Mouse (Mus musculus) hindbrain, embryonic 15.5 days (tissue): ENCODE measurements around the gene Fam76a. TPM values are rescaled to one million over a fixed set of nuclear protein-coding genes. Genes with fewer than 3 reads are reported as not detected.
A peak's percentile ranks its signal among the peaks of the same experiment; 100 is the strongest.

Experiments used
- ATAC-seq: fragments of 200-750 bp; cut with Nextera tagmentation; 2 replicates; pipeline ENCODE4 v1.8.0; 2017; ENCODE audit warnings: low read depth, moderate number of reproducible peaks, moderate TSS enrichment; ENCODE audit not compliant: low FRiP score
- H3K27ac ChIP-seq: fragments of 300-500 bp; sonication (generic); replicated peaks from 2 replicates; pipeline ENCODE4 v1.5.1; 2015; ENCODE audit warnings: mild to moderate bottlenecking, inconsistent platforms
- H3K27me3 ChIP-seq: fragments of 300-500 bp; sonication (generic); 2 replicates; pipeline ENCODE4 v1.6.1; 2015; ENCODE audit warnings: control low read depth, inconsistent platforms
- H3K36me3 ChIP-seq: fragments of 300-500 bp; sonication (generic); 2 replicates; pipeline ENCODE4 v1.6.1; 2015; ENCODE audit warnings: control low read depth, inconsistent platforms
- H3K4me1 ChIP-seq: fragments of 300-500 bp; sonication (generic); replicated peaks from 2 replicates; pipeline ENCODE4 v1.6.1; 2015; ENCODE audit warnings: control low read depth, inconsistent platforms
- H3K4me2 ChIP-seq: fragments of 300-500 bp; sonication (generic); 2 replicates; pipeline ENCODE4 v1.6.1; 2015; ENCODE audit warnings: moderate library complexity, mild to moderate bottlenecking, inconsistent platforms
- H3K4me3 ChIP-seq: fragments of 300-500 bp; sonication (generic); 2 replicates; pipeline ENCODE4 v1.5.1; 2015; ENCODE audit warnings: mild to moderate bottlenecking, inconsistent platforms
- H3K9ac ChIP-seq: fragments of 300-500 bp; sonication (generic); 2 replicates; pipeline ENCODE4 v1.6.1; 2015; ENCODE audit warnings: inconsistent platforms
- H3K9me3 ChIP-seq: fragments of 300-500 bp; sonication (generic); 2 replicates; pipeline ENCODE4 v1.6.1; 2016; ENCODE audit warnings: control low read depth, inconsistent platforms
- WGBS: fragments of 180-500 bp; shearing (Covaris S2); methylation state at CpG from one replicate; pipeline ENCODE4 v1.1.7; 2015; 5-methylcytosine and 5-hydroxymethylcytosine counted together
- polyA plus RNA-seq: library from polyadenylated mRNA; unstranded; fragments of >200 nt; fragmentation: Nextera tagmentation; extraction: Ambion mirVana; gene quantifications from 2 replicates; pipeline ENCODE4 v1.2.1, GENCODE M21; 2015

Fam76a gene
- 35.7 and 38.3 TPM in 2 replicates for polyA plus RNA-seq

DNA sequence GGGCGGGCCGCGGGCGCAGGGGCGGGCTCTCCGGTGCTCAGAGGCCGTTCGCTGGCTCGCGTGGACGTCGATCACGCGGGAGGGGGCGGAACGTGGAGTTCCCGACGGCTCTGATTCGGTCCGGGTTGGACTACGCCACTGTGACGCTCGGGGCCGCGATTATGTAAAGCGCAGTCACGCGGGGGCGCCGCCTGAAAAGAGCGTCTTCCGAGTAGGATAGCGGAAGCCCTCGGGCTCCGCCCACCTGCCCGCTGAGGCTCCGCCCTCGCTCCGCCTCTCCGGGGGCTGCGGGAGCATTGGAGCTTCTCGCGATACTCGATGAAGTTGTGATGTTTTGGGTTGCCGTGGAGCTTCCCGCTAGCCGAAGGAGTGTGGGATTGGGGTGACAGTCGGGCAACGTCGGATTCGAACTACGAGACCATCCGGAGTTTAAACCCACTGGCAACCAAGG, at the start of gene Fam76a:
Gene Fam76a, minus strand, starts transcription at position 1 of the 451 bp plus-strand sequence.
- Histone ChIP-seq H3K27ac (peak within 1 kb of the TSS; percentile 93), H3K4me2 (peak within 1 kb of the TSS; percentile 71), H3K9ac (peak within 1 kb of the TSS; percentile 91), H3K36me3 (peaks cover 9% of the 10 kb centered on the region), H3K9me3 (no peaks in the 10 kb centered on the region), H3K27me3 (no peaks in the 10 kb centered on the region), H3K4me3 (peak within 1 kb of the TSS; percentile 99), H3K4me1 (peaks cover 21% of the 10 kb centered on the region)
- peak; percentile 99 for ATAC-seq
- WGBS: under 1% methylated on average over 50 of the region's 53 CpGs

DNA sequence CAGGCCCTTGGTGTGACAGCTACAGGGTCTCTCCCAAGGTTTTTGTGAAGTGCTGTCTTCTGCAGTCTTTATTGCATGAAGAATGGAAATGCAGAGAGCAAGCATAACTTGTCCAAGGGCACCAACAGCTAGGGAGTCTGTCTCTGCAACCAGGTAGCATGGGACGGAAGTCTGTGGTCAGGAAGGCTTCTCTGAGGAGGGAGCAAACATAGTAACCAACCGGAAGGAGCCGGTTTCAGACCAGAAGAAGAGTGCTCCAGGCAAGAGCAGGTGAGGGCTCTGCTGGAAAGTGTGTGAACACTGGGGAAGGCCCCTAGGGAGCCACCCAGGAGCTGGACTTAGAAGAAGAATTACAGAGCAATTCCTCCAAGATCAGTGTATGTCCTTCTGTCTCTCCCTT, 49.7 kb upstream of the Fam76a start:
- no peaks in the 10 kb centered on the region for H3K36me3 ChIP-seq
- ATAC-seq: no peak
- no peaks in the 10 kb centered on the region for H3K9me3 ChIP-seq
- H3K9ac ChIP-seq: no peak overlapping the region
- peaks cover 23% of the 10 kb centered on the region for H3K27me3 ChIP-seq
- H3K4me1 ChIP-seq: peaks cover 25% of the 10 kb centered on the region
- no peak overlapping the region for H3K4me2 ChIP-seq
- no peak overlapping the region for H3K4me3 ChIP-seq
- 70% methylated on average over 3 of the region's 3 CpGs for WGBS
- H3K27ac ChIP-seq: no peak overlapping the region

- Histone ChIP-seq H3K4me3 (no peak overlapping the region), H3K4me2 (no peak overlapping the region), H3K27ac (no peak overlapping the region), H3K9me3 (no peaks in the 10 kb centered on the region), H3K27me3 (peaks cover 23% of the 10 kb centered on the region), H3K4me1 (peaks cover 25% of the 10 kb centered on the region), H3K36me3 (no peaks in the 10 kb centered on the region), H3K9ac (no peak overlapping the region)
- 69% methylated on average over 6 of the region's 6 CpGs for whole genome bisulfite sequencing
- ATAC-seq: no peak
These were observed 49.2 kb upstream of the Fam76a start for GRCm38 (mm10) chr4:132971601-132972000.

DNA sequence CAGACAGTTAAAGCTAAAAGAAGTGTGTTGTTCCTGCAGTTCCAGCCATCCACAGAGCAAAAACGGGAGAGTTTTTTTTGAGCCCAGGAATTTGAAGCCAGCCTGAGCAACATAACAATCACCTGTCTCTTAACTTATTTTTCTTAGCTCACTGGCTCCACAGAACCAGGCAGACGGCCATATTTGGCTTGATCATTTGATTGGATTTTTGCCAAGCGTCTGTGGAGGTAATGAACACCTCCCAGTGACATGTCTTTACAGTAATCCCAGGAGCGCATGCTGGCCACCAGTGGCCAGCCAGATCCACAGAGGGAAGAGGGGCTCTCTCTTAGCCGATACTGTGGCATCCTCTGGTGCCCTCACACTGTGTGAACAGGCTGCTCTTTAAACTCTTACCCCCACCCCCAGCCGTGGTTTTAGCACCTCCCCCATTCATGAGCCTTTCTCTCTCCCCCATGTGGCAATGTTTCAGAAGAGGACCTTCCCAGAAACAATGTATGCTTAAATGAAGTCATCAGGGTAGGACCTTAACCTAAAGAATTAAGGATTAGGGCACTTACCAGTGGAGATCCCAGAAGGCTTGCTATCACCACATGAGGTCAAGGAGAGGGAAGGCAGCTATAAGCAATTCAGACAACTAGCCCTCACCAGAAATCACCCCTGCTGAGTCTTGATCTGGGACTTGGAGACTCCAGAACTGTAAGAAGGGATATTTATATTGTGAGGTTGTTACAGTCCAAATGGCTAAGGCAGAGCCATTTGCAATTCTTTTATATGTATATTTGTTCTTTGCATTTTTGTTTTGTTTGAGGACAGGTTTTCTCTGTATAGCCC, 46.0 kb upstream of the Fam76a start:
- no peak overlapping the region for H3K27ac ChIP-seq
- no peak overlapping the region for H3K4me3 ChIP-seq
- no peak overlapping the region for H3K9ac ChIP-seq
- ATAC-seq: no peak
- no peaks in the 10 kb centered on the region for H3K9me3 ChIP-seq
- H3K36me3 ChIP-seq: no peaks in the 10 kb centered on the region
- WGBS: 42% methylated on average over 6 of the region's 6 CpGs
- H3K4me2 ChIP-seq: no peak overlapping the region
- peaks cover 6% of the 10 kb centered on the region; the same call in 1 of the 2 replicates for H3K4me1 ChIP-seq
- peaks cover 4% of the 10 kb centered on the region; the same call in 1 of the 2 replicates for H3K27me3 ChIP-seq

- Histone ChIP-seq H3K36me3 (no peaks in the 10 kb centered on the region), H3K27me3 (no peaks in the 10 kb centered on the region), H3K9ac (no peak overlapping the region), H3K4me3 (no peak overlapping the region), H3K4me1 (peaks cover 25% of the 10 kb centered on the region), H3K27ac (no peak overlapping the region; the same call in 1 of the 2 replicates), H3K9me3 (no peaks in the 10 kb centered on the region), H3K4me2 (no peak overlapping the region)
- ATAC-seq: no peak
- WGBS: 10% methylated on average over 5 of the region's 5 CpGs
These were observed 42.1 kb upstream of the Fam76a start for GRCm38 (mm10) chr4:132964473-132964872.

- 37% methylated on average over 3 of the region's 3 CpGs for WGBS
- H3K27me3 ChIP-seq: no peaks in the 10 kb centered on the region
- H3K9ac ChIP-seq: no peak overlapping the region
- no peak overlapping the region for H3K27ac ChIP-seq
- no peak overlapping the region for H3K4me3 ChIP-seq
- no peak overlapping the region for H3K4me2 ChIP-seq
- H3K9me3 ChIP-seq: no peaks in the 10 kb centered on the region
- no peak for ATAC-seq
- no peaks in the 10 kb centered on the region for H3K36me3 ChIP-seq
- H3K4me1 ChIP-seq: peaks cover 29% of the 10 kb centered on the region
These were observed 41.7 kb upstream of the Fam76a start for GRCm38 (mm10) chr4:132964064-132964463.

DNA sequence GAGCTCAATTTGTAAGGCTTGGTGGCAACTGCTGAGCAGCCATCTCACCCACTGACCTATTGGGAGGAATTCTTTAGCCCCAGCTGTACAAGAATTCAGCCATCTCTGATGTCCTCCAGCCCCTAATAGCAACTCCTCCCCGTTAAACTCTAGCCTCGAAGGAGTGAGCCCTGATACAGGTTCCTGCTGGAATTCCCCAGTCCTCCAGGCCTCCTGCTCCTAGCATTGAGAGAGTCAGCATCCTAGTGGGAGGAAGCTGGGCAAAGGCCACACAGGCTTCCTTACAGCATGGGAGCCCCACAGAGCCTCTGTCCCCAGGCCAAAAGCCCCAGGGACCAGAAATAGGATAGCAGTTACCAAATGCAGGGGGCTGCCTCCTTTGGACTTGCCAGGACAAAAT, 41.1 kb upstream of the Fam76a start:
- Histone ChIP-seq H3K4me1 (peaks cover 35% of the 10 kb centered on the region), H3K27me3 (no peaks in the 10 kb centered on the region), H3K4me3 (no peak overlapping the region), H3K4me2 (no peak overlapping the region), H3K27ac (no peak overlapping the region), H3K9me3 (no peaks in the 10 kb centered on the region), H3K36me3 (no peaks in the 10 kb centered on the region), H3K9ac (no peak overlapping the region)
- no peak for ATAC-seq
- 40% methylated on average over 2 of the region's 2 CpGs for WGBS

DNA sequence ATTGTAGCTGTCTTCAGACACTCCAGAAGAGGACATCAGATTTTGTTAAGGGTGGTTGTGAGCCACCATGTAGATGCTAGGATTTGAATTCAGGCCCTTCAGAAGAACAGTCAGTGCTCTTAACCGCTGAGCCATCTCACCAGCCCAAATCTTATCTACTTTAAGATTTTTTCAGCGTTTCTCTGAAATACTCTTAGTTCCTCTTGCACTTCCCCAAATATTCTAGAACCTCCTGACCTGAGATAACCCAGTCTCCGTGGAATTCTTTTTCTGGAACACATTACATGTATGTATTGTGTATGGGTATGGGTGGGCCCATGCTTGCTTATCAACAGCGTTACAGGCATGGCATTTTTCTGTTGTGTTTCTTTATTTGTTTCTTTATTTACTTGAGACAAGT, 40.3 kb upstream of the Fam76a start:
- Histone ChIP-seq H3K4me3 (no peak overlapping the region), H3K27ac (no peak overlapping the region), H3K4me1 (peaks cover 35% of the 10 kb centered on the region), H3K9ac (no peak overlapping the region), H3K4me2 (no peak overlapping the region), H3K36me3 (no peaks in the 10 kb centered on the region), H3K9me3 (no peaks in the 10 kb centered on the region), H3K27me3 (no peaks in the 10 kb centered on the region)
- 97% methylated on average over 4 of the region's 4 CpGs for WGBS
- no peak for ATAC-seq

DNA sequence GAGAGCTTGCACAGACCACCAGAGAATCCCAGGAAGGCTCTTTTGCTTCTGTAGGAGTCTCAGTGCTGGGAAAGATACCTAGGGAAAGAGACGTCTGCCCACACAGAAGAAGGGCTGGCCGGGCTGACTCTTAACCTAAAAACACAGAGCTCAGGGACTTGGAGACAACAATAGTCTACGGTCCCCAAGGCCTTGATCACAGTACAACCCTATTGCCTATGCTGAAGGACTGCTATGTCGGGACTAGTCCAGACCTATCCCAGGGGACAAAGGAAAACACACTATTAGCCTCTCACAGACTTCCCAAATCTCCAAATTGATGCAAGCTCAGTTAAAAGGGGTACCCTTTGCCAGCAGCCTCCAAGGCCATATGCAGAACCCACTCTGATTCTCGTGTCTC, 39.5 kb upstream of the Fam76a start:
- no peak overlapping the region for H3K27ac ChIP-seq
- peaks cover 35% of the 10 kb centered on the region for H3K4me1 ChIP-seq
- H3K9me3 ChIP-seq: no peaks in the 10 kb centered on the region
- WGBS: 81% methylated on average over 5 of the region's 5 CpGs
- H3K4me2 ChIP-seq: no peak overlapping the region
- no peak overlapping the region for H3K9ac ChIP-seq
- H3K36me3 ChIP-seq: no peaks in the 10 kb centered on the region
- no peak overlapping the region for H3K4me3 ChIP-seq
- H3K27me3 ChIP-seq: no peaks in the 10 kb centered on the region
- ATAC-seq: no peak

GRCm38 (mm10) chr4:132960864-132961639, 38.7 kb upstream of the Fam76a start:
- Histone ChIP-seq H3K9ac (no peak overlapping the region), H3K36me3 (no peaks in the 10 kb centered on the region), H3K4me3 (no peak overlapping the region), H3K27ac (no peak overlapping the region), H3K27me3 (no peaks in the 10 kb centered on the region), H3K4me1 (peaks cover 35% of the 10 kb centered on the region), H3K9me3 (no peaks in the 10 kb centered on the region), H3K4me2 (no peak overlapping the region)
- 51% methylated on average over 13 of the region's 13 CpGs for WGBS
- ATAC-seq: no peak

DNA sequence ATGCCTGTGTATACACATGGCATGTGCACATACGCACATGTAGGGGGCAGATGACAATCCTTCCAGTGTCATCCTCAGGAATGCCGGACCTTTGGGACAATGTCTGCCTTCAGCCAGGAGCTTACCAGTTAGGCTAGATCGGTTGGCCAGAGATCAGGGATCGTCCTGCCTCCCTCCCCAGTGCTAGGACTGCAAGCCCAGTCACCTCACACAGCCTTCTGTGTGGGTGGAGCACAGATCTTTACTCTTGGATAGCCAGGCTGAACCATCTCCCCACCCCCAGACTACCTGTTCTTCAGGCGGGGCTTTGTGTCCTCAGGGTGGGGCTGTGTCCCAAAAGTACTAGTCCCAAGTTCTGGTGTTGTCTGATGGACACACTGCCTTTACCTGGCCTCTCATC, 38.0 kb upstream of the Fam76a start:
- peak overlapping the region; percentile 73 for H3K27ac ChIP-seq
- ATAC-seq: no peak
- WGBS: 70% methylated on average over 5 of the region's 5 CpGs

DNA sequence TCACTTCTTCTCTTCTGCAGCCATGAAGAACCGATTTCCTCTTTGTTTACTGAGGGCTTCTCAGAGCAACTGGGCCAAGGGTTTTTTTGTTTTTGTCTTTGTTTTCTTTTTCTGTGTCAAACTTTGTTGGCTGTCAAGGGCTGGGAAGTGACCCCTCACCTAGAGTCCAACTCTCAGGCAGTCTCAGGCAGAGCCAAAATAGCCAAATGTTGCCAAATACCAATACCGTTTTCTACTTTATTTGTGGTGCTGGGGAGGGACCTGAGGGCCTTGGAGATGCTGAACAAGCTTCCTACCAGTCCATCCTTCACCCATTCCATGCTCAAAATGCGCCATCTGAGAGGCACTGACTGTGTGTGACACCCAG, 37.3 kb upstream of the Fam76a start:
- H3K4me1 ChIP-seq: peaks cover 34% of the 10 kb centered on the region
- ATAC-seq: no peak
- no peak overlapping the region for H3K9ac ChIP-seq
- 45% methylated on average over 3 of the region's 3 CpGs for WGBS
- H3K27ac ChIP-seq: peak overlapping the region; percentile 73
- H3K9me3 ChIP-seq: no peaks in the 10 kb centered on the region
- H3K27me3 ChIP-seq: no peaks in the 10 kb centered on the region
- H3K4me3 ChIP-seq: no peak overlapping the region
- no peak overlapping the region for H3K4me2 ChIP-seq
- no peaks in the 10 kb centered on the region for H3K36me3 ChIP-seq

More for the DNA sequence above, 38.0 kb upstream of the Fam76a start:
- no peak overlapping the region for H3K4me3 ChIP-seq
- no peak overlapping the region for H3K9ac ChIP-seq
- peaks cover 35% of the 10 kb centered on the region for H3K4me1 ChIP-seq
- no peaks in the 10 kb centered on the region for H3K36me3 ChIP-seq
- H3K9me3 ChIP-seq: no peaks in the 10 kb centered on the region
- no peak overlapping the region for H3K4me2 ChIP-seq
- H3K27me3 ChIP-seq: no peaks in the 10 kb centered on the region
